Mouse (Mus musculus) gastrocnemius, adult 2 months (tissue): ENCODE results near the gene Dpp7. TPM values are rescaled to one million over a fixed set of nuclear protein-coding genes. Genes with fewer than 3 reads are reported as not detected.

ENCODE experiments used
- DNase-seq: peaks from one replicate; pipeline ENCODE4 v3.0.0; 2022
- H3K27ac ChIP-seq: fragments of 200-600 bp; 2 replicates; pipeline ENCODE4 v1.8.1; 2022; ENCODE audit warnings: mild to moderate bottlenecking
- H3K4me3 ChIP-seq: fragments of 200-600 bp; 2 replicates; pipeline ENCODE4 v1.8.1; 2022; ENCODE audit warnings: mild to moderate bottlenecking, moderate library complexity
- CTCF ChIP-seq: fragments of 200-600 bp; IDR thresholded peaks from 2 replicates; pipeline ENCODE4 v1.8.1; 2022; ENCODE audit warnings: antibody characterized with exemption, mild to moderate bottlenecking, moderate library complexity
- intact Hi-C: fragments of 180-260 bp; cut with DNase I; formaldehyde crosslinking; loops from one replicate; pipeline ENCODE4 v1.15.1; 2025
- total RNA-seq, 2 experiments: library from RNA; stranded (reverse); gene quantifications; 2 replicates each; pipeline ENCODE4 v1.2.3; 2021

Gene Dpp7
- total RNA-seq, 2 experiments from 2014 or later = 14.0 to 16.5 TPM

DNA sequence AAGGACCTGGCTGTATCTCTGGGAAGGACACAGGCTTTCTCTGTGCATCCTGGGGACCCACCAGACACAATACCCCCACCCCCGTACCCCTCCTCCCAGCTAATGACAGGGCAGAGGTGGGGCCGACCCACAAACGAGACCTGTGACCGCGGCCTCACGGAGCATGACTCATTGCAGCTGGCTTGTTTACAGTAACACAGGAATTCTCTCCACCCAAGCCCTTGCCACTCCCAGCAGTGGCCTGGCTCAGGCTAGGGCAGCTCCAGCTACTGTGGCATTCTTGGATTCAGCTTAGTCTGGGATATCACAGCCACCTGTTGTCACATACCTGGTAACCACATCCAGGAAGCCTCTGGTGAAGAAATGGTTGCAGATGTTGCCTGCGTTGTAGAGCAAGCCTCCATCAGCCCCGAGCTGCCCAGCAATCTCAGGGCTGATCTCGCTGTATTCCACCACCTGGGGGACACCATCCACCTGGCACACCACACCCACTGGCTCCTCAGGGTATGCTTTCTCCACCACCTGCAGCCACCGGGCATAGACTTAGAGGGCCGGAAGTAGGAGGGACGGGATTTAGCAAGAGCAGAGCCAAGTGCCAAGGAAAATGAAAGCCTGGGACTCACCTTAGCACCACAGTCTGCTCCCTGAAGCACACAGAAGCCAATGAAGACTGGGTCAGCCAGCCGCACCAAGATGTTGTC lies 7.5 kb upstream of the Dpp7 start:
- H3K27ac ChIP-seq = no peak overlapping the region
- no peak for DNase-seq
- intact Hi-C loops = no loop called here
- TF ChIP-seq CTCF = no peak
- peak overlapping the region; percentile 90; the same call in 1 of the 2 replicates for H3K4me3 ChIP-seq

DNA sequence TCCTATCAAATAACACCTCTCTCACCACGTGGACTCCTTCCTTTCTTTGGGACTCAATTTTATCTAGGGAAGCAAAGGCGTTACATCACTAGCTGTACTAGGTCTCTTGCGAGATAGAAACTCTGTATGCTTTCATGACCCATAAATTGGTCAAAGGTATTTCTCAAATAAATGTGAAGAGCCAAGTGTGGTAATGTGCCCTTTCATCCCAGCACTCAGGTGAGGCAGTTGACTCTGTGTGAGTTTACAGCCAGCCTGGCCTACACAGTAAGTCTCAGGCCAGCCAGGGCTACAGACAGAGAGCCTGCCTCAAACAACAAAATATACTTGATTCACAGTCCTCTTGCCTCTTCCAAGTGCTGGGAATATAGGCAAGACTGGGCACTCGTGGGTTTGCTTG lies 3.7 kb upstream of the Dpp7 start:
- no peak overlapping the region for H3K4me3 ChIP-seq
- TF ChIP-seq CTCF = no peak
- no peak overlapping the region for H3K27ac ChIP-seq
- intact Hi-C loops = no loop called here
- DNase-seq = no peak

DNA sequence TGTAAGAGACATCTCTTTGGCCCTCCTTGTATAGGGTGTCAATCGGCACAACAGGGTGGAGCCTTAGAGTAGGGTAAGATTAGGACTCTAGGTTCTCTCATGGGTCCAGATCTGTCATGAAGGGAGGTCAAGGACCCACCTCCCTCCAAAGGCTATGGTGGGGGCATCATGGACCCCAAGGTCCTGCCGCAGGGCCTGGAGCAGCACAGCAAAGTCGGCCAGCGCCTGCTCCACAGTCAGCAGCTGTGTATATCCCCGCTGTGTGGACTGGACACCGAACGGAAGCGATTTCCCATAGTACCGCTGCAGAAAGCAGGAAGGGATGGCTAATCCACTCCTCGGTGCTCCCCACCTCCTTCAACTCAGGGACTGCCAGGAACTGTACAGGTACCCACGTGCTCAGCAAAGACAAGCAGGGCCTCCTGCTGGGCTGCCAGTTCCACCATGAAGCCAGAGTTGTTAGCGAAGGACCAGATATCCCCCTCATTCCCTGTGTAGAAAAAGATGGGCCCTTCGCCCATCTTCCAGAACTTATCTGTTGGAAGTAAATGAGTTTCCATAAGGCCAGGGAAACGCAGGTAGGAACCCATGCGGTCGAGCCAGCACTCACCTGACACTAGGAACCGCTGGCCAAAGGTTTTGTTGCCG lies 616 bp downstream of the Dpp7 start:
- DNase-seq = no peak
- intact Hi-C loops = no loop called here
- TF ChIP-seq CTCF = no peak
- H3K27ac ChIP-seq = peak overlapping the region; percentile 64; the same call in 1 of the 2 replicates
- H3K4me3 ChIP-seq = peak overlapping the region; percentile 86

DNA sequence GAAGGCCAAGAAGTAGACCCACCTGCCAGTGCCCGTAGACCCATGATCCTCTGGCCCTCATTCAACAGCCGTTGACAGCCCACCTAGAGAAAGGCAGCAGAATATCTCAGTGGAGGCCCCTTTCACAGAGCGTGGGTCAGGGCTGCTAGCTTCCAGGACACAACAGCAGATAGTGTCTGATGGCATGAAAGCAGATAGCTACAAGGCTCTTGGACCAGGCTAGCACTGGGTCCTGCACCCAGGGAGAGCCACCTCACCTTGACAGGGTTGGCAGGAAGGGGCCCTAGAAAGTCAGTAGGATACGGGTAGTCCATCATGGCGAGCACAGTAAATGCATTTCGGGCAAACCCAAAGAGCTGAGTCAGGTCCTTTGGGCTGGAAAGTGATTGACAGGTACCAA lies 1.9 kb downstream of the Dpp7 start:
- Histone ChIP-seq H3K27ac (no peak overlapping the region), H3K4me3 (no peak overlapping the region)
- intact Hi-C loops = no loop called here
- TF ChIP-seq CTCF = no peak
- no peak for DNase-seq

DNA sequence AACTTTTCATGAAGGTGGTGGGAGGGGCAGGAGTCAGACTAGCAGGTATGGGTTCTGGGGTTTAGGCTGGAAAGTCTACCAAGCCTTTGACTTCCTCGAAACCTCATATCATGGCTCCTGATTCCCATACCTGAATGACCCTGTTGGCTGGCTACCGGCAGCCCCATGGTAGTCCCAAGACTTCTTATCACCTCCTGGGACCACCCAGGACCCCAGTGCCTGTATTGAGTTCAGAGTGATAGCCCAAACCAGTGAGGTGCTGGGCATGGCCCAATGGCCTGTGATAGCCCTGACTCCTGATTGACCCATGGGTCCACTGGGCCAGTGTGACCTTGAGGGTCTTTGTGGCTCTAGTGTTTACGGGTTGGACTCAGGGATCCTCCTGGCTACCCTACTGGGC lies 5.5 kb downstream of the Dpp7 start:
- Histone ChIP-seq H3K27ac (no peak overlapping the region), H3K4me3 (no peak overlapping the region)
- DNase-seq = no peak
- intact Hi-C loops = no loop called here
- TF ChIP-seq CTCF = no peak

DNA sequence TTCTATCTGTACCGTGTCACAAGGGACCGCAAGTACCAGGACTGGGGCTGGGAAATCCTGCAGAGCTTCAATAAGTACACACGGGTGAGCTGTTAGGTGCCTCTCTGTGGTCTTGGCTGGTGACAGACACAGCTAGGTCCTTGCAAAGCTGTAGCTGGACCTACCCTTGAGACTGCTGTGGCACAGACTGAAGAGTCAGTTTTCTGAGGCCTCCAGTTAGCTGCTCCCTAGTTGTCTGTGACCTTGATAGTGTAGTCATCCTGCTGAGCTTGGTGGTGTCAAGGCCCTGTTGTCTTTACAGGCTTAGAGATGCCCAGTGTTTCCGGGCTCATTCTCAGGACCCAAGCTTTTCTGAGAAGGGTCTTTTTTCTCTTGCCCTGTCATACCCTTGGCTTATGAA lies 6.7 kb downstream of the Dpp7 start:
- no peak for TF ChIP-seq CTCF
- no peak for DNase-seq
- H3K4me3 ChIP-seq = no peak overlapping the region
- no peak overlapping the region for H3K27ac ChIP-seq
- intact Hi-C loops = no loop called here

DNA sequence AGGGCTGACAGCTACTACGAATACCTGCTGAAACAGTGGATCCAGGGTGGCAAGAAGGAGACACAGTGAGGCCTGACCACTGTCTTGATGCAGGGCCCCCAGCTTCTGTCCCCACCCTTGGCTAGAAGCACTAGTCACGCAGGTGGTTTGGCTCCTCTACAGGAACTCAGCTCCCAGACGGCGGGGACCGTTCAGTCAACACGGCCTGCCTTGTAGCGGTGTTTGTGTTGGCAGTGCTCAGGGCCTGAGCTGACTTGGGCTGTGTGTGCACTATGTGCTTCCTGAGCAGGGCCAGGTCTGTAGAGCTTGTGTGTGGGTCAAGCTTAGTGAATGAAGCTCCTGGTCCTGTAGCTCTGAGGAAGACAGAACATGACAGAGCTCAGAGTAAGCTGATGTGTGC lies 8.0 kb downstream of the Dpp7 start:
- intact Hi-C loops = no loop called here
- DNase-seq = no peak
- Histone ChIP-seq H3K4me3 (no peak overlapping the region), H3K27ac (no peak overlapping the region)
- TF ChIP-seq CTCF = no peak

DNA sequence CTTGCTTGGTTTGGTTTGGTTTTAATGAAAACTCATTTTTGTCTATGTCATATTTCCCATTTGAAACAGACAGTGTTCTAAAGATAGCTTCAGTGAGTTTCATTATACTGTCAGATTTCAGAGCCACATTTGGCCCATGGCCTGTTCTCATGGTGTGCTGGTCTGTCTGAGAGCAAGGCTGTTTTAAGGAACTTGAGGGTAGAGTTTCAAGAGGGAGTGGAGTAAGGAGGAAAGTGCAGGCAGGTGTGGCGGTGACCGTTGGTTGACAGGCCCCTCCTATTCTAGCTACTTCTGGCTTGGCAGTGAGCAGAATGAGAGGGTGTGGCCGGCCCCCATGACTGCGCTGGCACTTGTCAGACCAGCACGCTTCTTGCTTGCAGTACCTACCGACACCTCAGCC lies 17.9 kb downstream of the Dpp7 start:
- DNase-seq = no peak
- intact Hi-C loops = no loop called here
- no peak overlapping the region for H3K4me3 ChIP-seq
- H3K27ac ChIP-seq = no peak overlapping the region
- no peak for TF ChIP-seq CTCF

DNA sequence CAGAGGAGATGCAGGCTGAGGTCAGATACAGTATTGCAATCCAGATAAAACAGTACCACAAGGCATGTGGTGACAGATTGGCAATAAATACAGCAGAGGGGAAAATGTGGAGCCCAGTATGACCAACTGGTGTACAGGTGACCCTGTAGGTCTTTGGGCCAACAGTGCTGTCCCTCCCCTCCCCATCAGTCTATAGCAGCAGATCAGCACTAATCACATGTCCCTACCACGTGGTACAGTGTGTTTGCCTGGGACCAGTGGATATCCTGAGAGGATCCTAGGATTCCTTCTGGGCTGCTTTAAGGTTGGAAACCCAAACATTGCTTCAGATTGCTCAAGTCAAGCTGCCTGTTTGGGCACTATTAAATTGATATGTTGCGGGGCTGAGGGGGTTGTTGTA lies 22.6 kb downstream of the Dpp7 start:
- H3K27ac ChIP-seq = no peak overlapping the region
- no peak for TF ChIP-seq CTCF
- intact Hi-C loops = loop anchor here (5.0 kb wide), 3 partner anchors 61 to 141 kb away; partner anchors contain the start of genes Anapc2, Ssna1 and Tmem203
- DNase-seq = no peak
- peak overlapping the region; percentile 91 for H3K4me3 ChIP-seq

DNA sequence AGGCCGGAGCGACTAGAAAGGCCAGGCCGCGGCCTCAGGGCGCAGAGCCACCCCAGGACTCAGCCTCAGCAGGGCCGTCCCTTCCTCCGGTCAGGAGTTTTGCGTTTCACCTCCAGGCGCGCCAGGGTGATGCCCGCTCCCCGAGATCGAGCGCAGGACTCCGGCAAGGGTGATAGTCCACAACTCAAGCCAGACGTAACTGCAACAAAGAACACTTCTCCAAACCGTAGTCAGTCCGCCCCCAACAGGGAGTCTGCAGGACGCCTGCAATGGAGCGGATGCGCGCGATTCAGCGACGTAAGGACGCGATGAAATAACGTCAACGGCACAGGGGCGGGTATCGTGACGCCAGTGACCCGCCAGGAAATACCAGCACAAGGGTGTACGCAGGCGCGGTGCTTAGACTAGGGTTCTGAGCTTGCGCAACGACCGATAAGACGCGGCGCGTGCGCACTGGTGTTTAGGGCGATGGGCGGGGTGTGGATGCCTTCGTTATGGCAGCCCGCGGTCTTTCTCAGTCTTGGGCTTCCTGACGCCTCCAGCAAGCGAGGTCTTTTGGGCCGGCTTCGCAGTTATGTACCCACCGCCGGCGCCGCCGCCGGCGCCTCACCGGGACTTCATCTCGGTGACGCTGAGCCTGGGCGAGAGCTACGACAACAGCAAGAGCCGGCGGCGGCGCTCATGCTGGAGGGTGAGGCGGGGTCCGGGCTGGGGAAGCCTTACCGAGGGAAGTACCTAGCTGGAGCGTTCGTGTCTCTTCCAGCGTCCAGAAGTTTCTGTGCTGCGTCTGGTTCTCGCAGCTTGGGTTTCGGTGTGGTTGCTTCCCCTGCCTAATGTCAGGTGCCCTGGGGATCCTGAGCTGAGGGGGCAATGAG lies 23.6 kb downstream of the Dpp7 start, which contains the start of gene Man1b1:
Gene Man1b1, plus strand, starts transcription at position 53 of the 875 bp plus-strand sequence.
- DNase-seq = peak; percentile 99
- intact Hi-C loops = loop anchor here (5.0 kb wide), 3 partner anchors 60 to 140 kb away; partner anchors contain the start of genes Anapc2, Ssna1 and Tmem203
- TF ChIP-seq CTCF = peak; percentile 39
- H3K4me3 ChIP-seq = peak within 1 kb of the TSS; percentile 91
- H3K27ac ChIP-seq = peak within 1 kb of the TSS; percentile 89

DNA sequence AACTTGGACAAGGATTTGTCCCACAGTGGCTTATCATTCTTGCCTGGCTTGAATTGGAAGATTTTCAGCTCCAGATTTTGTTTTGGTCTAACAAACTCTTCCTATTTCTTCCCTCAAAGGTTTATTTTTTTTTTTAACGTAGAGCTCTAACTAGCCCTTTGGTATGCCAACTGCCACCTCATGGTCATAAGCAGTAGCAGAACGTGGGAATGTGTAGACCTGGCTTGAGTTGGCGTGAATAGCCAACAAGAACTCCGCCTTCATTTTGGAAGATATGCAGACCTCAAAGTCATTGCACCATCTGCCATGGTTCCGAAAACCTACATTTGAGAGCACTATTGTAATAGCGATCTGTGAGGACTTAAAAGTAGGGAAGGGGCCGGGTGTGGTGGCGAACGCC lies 24.7 kb downstream of the Dpp7 start:
- no peak for DNase-seq
- H3K4me3 ChIP-seq = peak overlapping the region; percentile 91
- no peak overlapping the region for H3K27ac ChIP-seq
- intact Hi-C loops = loop anchor here (5.0 kb wide), 3 partner anchors 59 to 139 kb away; partner anchors contain the start of genes Anapc2, Ssna1 and Tmem203
- TF ChIP-seq CTCF = no peak

DNA sequence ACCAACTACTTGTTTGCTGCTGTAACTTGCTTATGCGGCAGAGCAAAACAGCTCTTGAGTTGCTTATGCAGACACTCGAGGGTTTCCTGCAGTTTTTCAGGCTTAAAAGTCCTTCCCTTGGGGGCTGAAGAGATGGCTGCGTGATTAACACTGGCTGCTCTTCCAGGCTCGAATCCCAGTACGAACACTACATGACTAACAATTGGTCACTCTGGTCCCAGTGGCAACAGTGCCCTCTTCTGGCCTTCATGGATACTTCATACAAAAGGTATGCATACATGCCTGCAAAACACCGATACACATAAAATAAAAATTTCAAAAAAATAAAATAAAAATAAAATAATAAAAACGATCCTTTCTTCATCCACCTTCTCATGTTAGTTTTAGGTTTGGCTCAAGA lies 27.7 kb downstream of the Dpp7 start:
- Histone ChIP-seq H3K4me3 (no peak overlapping the region), H3K27ac (no peak overlapping the region)
- intact Hi-C loops = loop anchor here (10.0 kb wide), 1 partner anchor 204 kb away; no protein-coding TSS in a partner anchor
- TF ChIP-seq CTCF = peak; percentile 60
- DNase-seq = no peak
